Mouse (Mus musculus): ENCODE results near the gene Pnma1. TPM values are rescaled to one million over a fixed set of nuclear protein-coding genes. Genes with fewer than 3 reads are reported as not detected.

Gene Pnma1
- polyA plus RNA-seq, 1 experiment from 2014 or later = 0.59 TPM

- no peak overlapping the region for H3K4me3 ChIP-seq (ENCODE audit: low read length)
- ATAC-seq (replicated peaks; ENCODE audit: extremely low read depth, insufficient read depth, low FRiP score) = no peak
- no peaks in the 10 kb centered on the region for H3K9me3 ChIP-seq (replicated peaks; ENCODE audit: control insufficient read depth, low read length)
- WGBS = 71% methylated on average over 3 of the region's 3 CpGs
- H3K27ac ChIP-seq (ENCODE audit: low read length) = no peak overlapping the region
- no peaks in the 10 kb centered on the region for H3K4me1 ChIP-seq (ENCODE audit: control insufficient read depth, insufficient read depth, low read length)
- no peak overlapping the region for H3K4me2 ChIP-seq (ENCODE audit: low read depth, low read length)
- H3K9ac ChIP-seq (ENCODE audit: low read length) = no peak overlapping the region
- H3K36me3 ChIP-seq (ENCODE audit: control insufficient read depth, insufficient read depth) = peaks cover 12% of the 10 kb centered on the region
- no peaks in the 10 kb centered on the region for H3K27me3 ChIP-seq (ENCODE audit: control insufficient read depth, insufficient read depth, low read length)
These were observed 16.0 kb downstream of the Pnma1 start for GRCm38 (mm10) chr12:84132265-84132664.

- no peaks in the 10 kb centered on the region for H3K27me3 ChIP-seq (ENCODE audit: control insufficient read depth, insufficient read depth, low read length)
- H3K4me2 ChIP-seq (ENCODE audit: low read depth, low read length) = no peak overlapping the region
- H3K9ac ChIP-seq (ENCODE audit: low read length) = no peak overlapping the region
- WGBS = 87% methylated on average over 8 of the region's 8 CpGs
- H3K4me3 ChIP-seq (ENCODE audit: low read length) = no peak overlapping the region
- H3K36me3 ChIP-seq (ENCODE audit: control insufficient read depth, insufficient read depth) = peaks cover 9% of the 10 kb centered on the region; the same call in 1 of the 2 replicates
- no peaks in the 10 kb centered on the region for H3K4me1 ChIP-seq (ENCODE audit: control insufficient read depth, insufficient read depth, low read length)
- no peak for ATAC-seq (replicated peaks; ENCODE audit: extremely low read depth, insufficient read depth, low FRiP score)
- H3K27ac ChIP-seq (ENCODE audit: low read length) = no peak overlapping the region
- H3K9me3 ChIP-seq (replicated peaks; ENCODE audit: control insufficient read depth, low read length) = no peaks in the 10 kb centered on the region
These were observed 18.4 kb downstream of the Pnma1 start for GRCm38 (mm10) chr12:84129931-84130330.

GRCm38 (mm10) chr12:84128576-84128975 lies 19.7 kb downstream of the Pnma1 start:
- H3K4me2 ChIP-seq (ENCODE audit: low read depth, low read length) = no peak overlapping the region
- 80% methylated on average over 6 of the region's 6 CpGs for WGBS
- no peak overlapping the region for H3K4me3 ChIP-seq (ENCODE audit: low read length)
- peaks cover 9% of the 10 kb centered on the region; the same call in 1 of the 2 replicates for H3K36me3 ChIP-seq (ENCODE audit: control insufficient read depth, insufficient read depth)
- no peak overlapping the region for H3K9ac ChIP-seq (ENCODE audit: low read length)
- no peak overlapping the region for H3K27ac ChIP-seq (ENCODE audit: low read length)
- no peaks in the 10 kb centered on the region for H3K9me3 ChIP-seq (replicated peaks; ENCODE audit: control insufficient read depth, low read length)
- H3K4me1 ChIP-seq (ENCODE audit: control insufficient read depth, insufficient read depth, low read length) = no peaks in the 10 kb centered on the region
- H3K27me3 ChIP-seq (ENCODE audit: control insufficient read depth, insufficient read depth, low read length) = no peaks in the 10 kb centered on the region
- no peak for ATAC-seq (replicated peaks; ENCODE audit: extremely low read depth, insufficient read depth, low FRiP score)

GRCm38 (mm10) chr12:84126899-84127298 lies 21.4 kb downstream of the Pnma1 start:
- no peaks in the 10 kb centered on the region for H3K4me1 ChIP-seq (ENCODE audit: control insufficient read depth, insufficient read depth, low read length)
- H3K9me3 ChIP-seq (replicated peaks; ENCODE audit: control insufficient read depth, low read length) = no peaks in the 10 kb centered on the region
- H3K27me3 ChIP-seq (ENCODE audit: control insufficient read depth, insufficient read depth, low read length) = no peaks in the 10 kb centered on the region
- H3K4me2 ChIP-seq (ENCODE audit: low read depth, low read length) = no peak overlapping the region
- WGBS = 66% methylated on average over 2 of the region's 2 CpGs
- peaks cover 3% of the 10 kb centered on the region; the same call in 1 of the 2 replicates for H3K36me3 ChIP-seq (ENCODE audit: control insufficient read depth, insufficient read depth)
- no peak for ATAC-seq (replicated peaks; ENCODE audit: extremely low read depth, insufficient read depth, low FRiP score)
- no peak overlapping the region for H3K27ac ChIP-seq (ENCODE audit: low read length)
- no peak overlapping the region for H3K4me3 ChIP-seq (ENCODE audit: low read length)
- H3K9ac ChIP-seq (ENCODE audit: low read length) = no peak overlapping the region

GRCm38 (mm10) chr12:84125892-84126291 lies 22.4 kb downstream of the Pnma1 start:
- H3K9me3 ChIP-seq (replicated peaks; ENCODE audit: control insufficient read depth, low read length) = no peaks in the 10 kb centered on the region
- H3K4me2 ChIP-seq (ENCODE audit: low read depth, low read length) = no peak overlapping the region
- H3K4me1 ChIP-seq (ENCODE audit: control insufficient read depth, insufficient read depth, low read length) = no peaks in the 10 kb centered on the region
- H3K27ac ChIP-seq (ENCODE audit: low read length) = no peak overlapping the region
- no peaks in the 10 kb centered on the region for H3K36me3 ChIP-seq (ENCODE audit: control insufficient read depth, insufficient read depth)
- ATAC-seq (replicated peaks; ENCODE audit: extremely low read depth, insufficient read depth, low FRiP score) = no peak
- WGBS = 73% methylated on average over 12 of the region's 12 CpGs
- H3K27me3 ChIP-seq (ENCODE audit: control insufficient read depth, insufficient read depth, low read length) = no peaks in the 10 kb centered on the region
- no peak overlapping the region for H3K4me3 ChIP-seq (ENCODE audit: low read length)
- H3K9ac ChIP-seq (ENCODE audit: low read length) = no peak overlapping the region

GRCm38 (mm10) chr12:84119584-84119983 lies 28.7 kb downstream of the Pnma1 start:
- no peak overlapping the region for H3K4me2 ChIP-seq (ENCODE audit: low read depth, low read length)
- H3K9me3 ChIP-seq (replicated peaks; ENCODE audit: control insufficient read depth, low read length) = no peaks in the 10 kb centered on the region
- no peaks in the 10 kb centered on the region for H3K36me3 ChIP-seq (ENCODE audit: control insufficient read depth, insufficient read depth)
- no peak overlapping the region for H3K9ac ChIP-seq (ENCODE audit: low read length)
- no peaks in the 10 kb centered on the region for H3K27me3 ChIP-seq (ENCODE audit: control insufficient read depth, insufficient read depth, low read length)
- ATAC-seq (replicated peaks; ENCODE audit: extremely low read depth, insufficient read depth, low FRiP score) = no peak
- H3K4me3 ChIP-seq (ENCODE audit: low read length) = no peak overlapping the region
- H3K4me1 ChIP-seq (ENCODE audit: control insufficient read depth, insufficient read depth, low read length) = peaks cover 7% of the 10 kb centered on the region
- WGBS = 92% methylated on average over 5 of the region's 5 CpGs
- H3K27ac ChIP-seq (ENCODE audit: low read length) = no peak overlapping the region

- Histone ChIP-seq H3K4me2 (ENCODE audit: low read depth, low read length) (peak within 1 kb of the TSS; percentile 85), H3K4me1 (ENCODE audit: control insufficient read depth, insufficient read depth, low read length) (peaks cover 7% of the 10 kb centered on the region), H3K27ac (ENCODE audit: low read length) (peak within 1 kb of the TSS; percentile 30; the same call in 1 of the 2 replicates), H3K4me3 (ENCODE audit: low read length) (peak within 1 kb of the TSS; percentile 70), H3K27me3 (ENCODE audit: control insufficient read depth, insufficient read depth, low read length) (no peaks in the 10 kb centered on the region), H3K9ac (ENCODE audit: low read length) (peak within 1 kb of the TSS; percentile 70), H3K9me3 (replicated peaks; ENCODE audit: control insufficient read depth, low read length) (no peaks in the 10 kb centered on the region), H3K36me3 (ENCODE audit: control insufficient read depth, insufficient read depth) (no peaks in the 10 kb centered on the region)
- ATAC-seq (replicated peaks; ENCODE audit: extremely low read depth, insufficient read depth, low FRiP score) = peak; percentile 98
- 3% methylated on average over 32 of the region's 35 CpGs for WGBS
These were observed 33.9 kb downstream of the Pnma1 start, which contains the start of gene Dnal1 for GRCm38 (mm10) chr12:84114153-84114994. TSS of gene Dnal1 (plus strand) at chr12:84114366.

GRCm38 (mm10) chr12:84113676-84114075 lies 34.6 kb downstream of the Pnma1 start:
- Histone ChIP-seq H3K4me3 (ENCODE audit: low read length) (peak overlapping the region; percentile 70), H3K4me1 (ENCODE audit: control insufficient read depth, insufficient read depth, low read length) (peaks cover 7% of the 10 kb centered on the region), H3K27ac (ENCODE audit: low read length) (no peak overlapping the region), H3K27me3 (ENCODE audit: control insufficient read depth, insufficient read depth, low read length) (no peaks in the 10 kb centered on the region), H3K9ac (ENCODE audit: low read length) (peak overlapping the region; percentile 41; the same call in 1 of the 2 replicates), H3K9me3 (replicated peaks; ENCODE audit: control insufficient read depth, low read length) (no peaks in the 10 kb centered on the region), H3K4me2 (ENCODE audit: low read depth, low read length) (peak overlapping the region; percentile 85), H3K36me3 (ENCODE audit: control insufficient read depth, insufficient read depth) (no peaks in the 10 kb centered on the region)
- ATAC-seq (replicated peaks; ENCODE audit: extremely low read depth, insufficient read depth, low FRiP score) = no peak
- WGBS = 38% methylated on average over 6 of the region's 6 CpGs

- WGBS = 87% methylated on average over 4 of the region's 4 CpGs
- H3K4me3 ChIP-seq (ENCODE audit: low read length) = no peak overlapping the region
- H3K4me1 ChIP-seq (ENCODE audit: control insufficient read depth, insufficient read depth, low read length) = peaks cover 7% of the 10 kb centered on the region
- H3K9me3 ChIP-seq (replicated peaks; ENCODE audit: control insufficient read depth, low read length) = no peaks in the 10 kb centered on the region
- H3K9ac ChIP-seq (ENCODE audit: low read length) = no peak overlapping the region
- H3K36me3 ChIP-seq (ENCODE audit: control insufficient read depth, insufficient read depth) = no peaks in the 10 kb centered on the region
- H3K27me3 ChIP-seq (ENCODE audit: control insufficient read depth, insufficient read depth, low read length) = no peaks in the 10 kb centered on the region
- no peak for ATAC-seq (replicated peaks; ENCODE audit: extremely low read depth, insufficient read depth, low FRiP score)
- no peak overlapping the region for H3K27ac ChIP-seq (ENCODE audit: low read length)
- no peak overlapping the region for H3K4me2 ChIP-seq (ENCODE audit: low read depth, low read length)
These were observed 37.5 kb downstream of the Pnma1 start for GRCm38 (mm10) chr12:84110814-84111213.
